Mouse (Mus musculus): ENCODE data around the gene Slc25a21. TPM values are rescaled to one million over a fixed set of nuclear protein-coding genes. Genes with fewer than 3 reads are reported as not detected.

Slc25a21 gene
- polyA plus RNA-seq, 1 experiment from 2014 or later: 0.27 TPM

DNA sequence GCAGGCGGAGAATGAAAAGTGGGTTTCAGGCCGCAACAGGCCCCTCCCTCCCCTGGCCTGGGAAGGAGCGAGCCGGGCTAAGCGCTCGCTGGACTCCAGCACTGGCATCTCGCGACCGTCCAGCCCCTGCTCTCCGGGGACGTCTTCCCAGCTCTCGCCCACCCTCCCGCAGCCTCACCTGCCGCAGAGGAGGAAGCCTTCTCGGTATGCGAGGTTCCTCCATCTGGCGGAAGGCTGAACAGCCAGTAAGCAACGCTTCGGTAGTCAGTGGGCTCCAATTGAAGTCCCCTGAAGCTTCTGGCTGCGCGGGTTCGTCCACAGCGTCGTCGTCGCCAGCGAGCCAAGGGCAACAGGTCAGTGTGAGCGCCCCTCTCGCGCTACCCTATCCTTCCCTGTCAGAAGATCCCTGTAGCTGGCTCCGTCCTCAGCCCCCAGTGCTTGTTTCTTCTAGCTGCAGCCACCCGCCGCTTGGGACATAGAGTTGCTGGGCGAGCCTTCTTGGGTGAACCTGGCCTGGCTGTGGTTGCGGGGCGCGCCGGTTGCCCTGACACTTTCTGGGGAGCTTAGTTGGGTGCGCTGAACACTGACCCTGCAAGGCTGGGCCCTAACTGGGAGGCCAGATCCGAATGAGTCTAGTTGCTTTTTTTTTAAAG is 505.7 kb downstream of the Slc25a21 start, which contains the start of gene Pax9:
Gene Pax9 (plus strand): TSS at position 341 of the 653 bp plus-strand sequence.
- Histone ChIP-seq H3K4me3 (replicated peaks) (no peak within 1 kb of the TSS), H3K27ac (no peak within 1 kb of the TSS), H3K27me3 (peaks cover 98% of the 10 kb centered on the region), H3K4me1 (replicated peaks) (peaks cover 20% of the 10 kb centered on the region), H3K9ac (replicated peaks) (no peak within 1 kb of the TSS), H3K9me3 (no peaks in the 10 kb centered on the region), H3K36me3 (no peaks in the 10 kb centered on the region), H3K4me2 (replicated peaks) (peak within 1 kb of the TSS; percentile 16; the same call in 1 of the 2 replicates)
- ATAC-seq: no peak
- WGBS: under 1% methylated on average over 40 of the region's 40 CpGs

- Histone ChIP-seq H3K4me2 (replicated peaks) (no peak overlapping the region), H3K36me3 (no peaks in the 10 kb centered on the region), H3K4me1 (replicated peaks) (peaks cover 15% of the 10 kb centered on the region), H3K4me3 (replicated peaks) (no peak overlapping the region), H3K9ac (replicated peaks) (no peak overlapping the region), H3K9me3 (no peaks in the 10 kb centered on the region), H3K27me3 (peaks cover 98% of the 10 kb centered on the region), H3K27ac (no peak overlapping the region)
- no peak for ATAC-seq
- 1% methylated on average over 12 of the region's 12 CpGs for WGBS
These were observed 506.3 kb downstream of the Slc25a21 start for GRCm38 (mm10) chr12:56691001-56691400.

DNA sequence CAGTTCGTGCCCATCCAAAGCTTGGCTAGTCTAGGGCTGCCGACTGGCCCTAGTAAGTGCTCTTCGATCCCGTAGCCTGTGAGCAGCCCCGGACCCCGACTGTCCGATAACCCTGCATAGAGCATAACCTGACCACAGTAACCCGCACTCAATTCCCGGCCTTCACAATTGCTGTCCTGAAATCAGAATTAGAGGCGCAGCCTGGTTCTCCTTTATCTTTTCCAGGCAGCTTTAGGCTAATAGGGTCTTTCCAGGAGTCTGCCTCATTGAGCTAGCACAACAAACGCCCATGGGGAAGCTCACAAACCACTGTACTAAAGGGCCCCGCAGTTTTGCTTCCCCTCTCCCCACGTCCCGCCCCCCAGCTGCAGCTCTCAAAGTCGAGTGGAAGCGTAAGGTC is 506.9 kb downstream of the Slc25a21 start:
- Histone ChIP-seq H3K4me2 (replicated peaks) (no peak overlapping the region), H3K9me3 (no peaks in the 10 kb centered on the region), H3K4me1 (replicated peaks) (peaks cover 8% of the 10 kb centered on the region), H3K27me3 (peaks cover 98% of the 10 kb centered on the region), H3K36me3 (no peaks in the 10 kb centered on the region), H3K9ac (replicated peaks) (no peak overlapping the region), H3K27ac (no peak overlapping the region), H3K4me3 (replicated peaks) (no peak overlapping the region)
- WGBS: 0% methylated on average over 16 of the region's 16 CpGs
- ATAC-seq: no peak

DNA sequence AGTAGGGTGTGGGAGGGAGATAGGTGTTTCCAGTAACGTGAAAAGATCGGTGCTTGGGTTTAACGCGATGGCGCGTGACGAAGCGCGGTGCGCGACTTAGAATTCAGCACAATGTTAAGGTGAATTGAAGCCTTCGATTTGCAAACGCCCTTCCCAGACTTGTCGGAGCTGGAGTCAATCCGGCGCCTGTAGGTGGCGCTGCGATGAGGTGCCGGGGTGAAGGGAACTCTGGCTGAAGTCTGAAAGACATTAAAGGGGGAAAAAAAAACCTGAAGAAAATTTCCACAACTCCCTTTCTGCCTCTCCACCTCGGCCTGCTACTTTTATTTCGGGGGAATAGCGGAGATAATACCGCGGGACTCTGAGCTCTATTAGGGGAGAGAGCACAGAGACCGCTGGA is 507.5 kb downstream of the Slc25a21 start:
- H3K27ac ChIP-seq: no peak overlapping the region
- ATAC-seq: no peak
- no peak overlapping the region for H3K4me2 ChIP-seq (replicated peaks)
- H3K9me3 ChIP-seq: no peaks in the 10 kb centered on the region
- H3K4me1 ChIP-seq (replicated peaks): peaks cover 6% of the 10 kb centered on the region; the same call in 1 of the 2 replicates
- H3K36me3 ChIP-seq: no peaks in the 10 kb centered on the region
- peaks cover 98% of the 10 kb centered on the region for H3K27me3 ChIP-seq
- H3K4me3 ChIP-seq (replicated peaks): no peak overlapping the region
- H3K9ac ChIP-seq (replicated peaks): no peak overlapping the region
- under 1% methylated on average over 25 of the region's 25 CpGs for WGBS

GRCm38 (mm10) chr12:56689331-56689730 is 507.9 kb downstream of the Slc25a21 start:
- Histone ChIP-seq H3K4me1 (replicated peaks) (peaks cover 6% of the 10 kb centered on the region; the same call in 1 of the 2 replicates), H3K9me3 (no peaks in the 10 kb centered on the region), H3K4me2 (replicated peaks) (no peak overlapping the region), H3K27me3 (peaks cover 98% of the 10 kb centered on the region), H3K36me3 (no peaks in the 10 kb centered on the region), H3K9ac (replicated peaks) (no peak overlapping the region), H3K4me3 (replicated peaks) (no peak overlapping the region), H3K27ac (no peak overlapping the region)
- 2% methylated on average over 10 of the region's 10 CpGs for WGBS
- ATAC-seq: no peak

GRCm38 (mm10) chr12:56688920-56689319 is 508.4 kb downstream of the Slc25a21 start:
- Histone ChIP-seq H3K4me1 (replicated peaks) (peaks cover 6% of the 10 kb centered on the region; the same call in 1 of the 2 replicates), H3K4me2 (replicated peaks) (no peak overlapping the region), H3K27me3 (peaks cover 98% of the 10 kb centered on the region), H3K36me3 (no peaks in the 10 kb centered on the region), H3K4me3 (replicated peaks) (no peak overlapping the region), H3K27ac (no peak overlapping the region), H3K9me3 (no peaks in the 10 kb centered on the region), H3K9ac (replicated peaks) (no peak overlapping the region)
- no peak for ATAC-seq
- WGBS: 2% methylated on average over 8 of the region's 8 CpGs

GRCm38 (mm10) chr12:56688482-56688840 is 508.8 kb downstream of the Slc25a21 start:
- peaks cover 98% of the 10 kb centered on the region for H3K27me3 ChIP-seq
- no peaks in the 10 kb centered on the region for H3K9me3 ChIP-seq
- H3K36me3 ChIP-seq: no peaks in the 10 kb centered on the region
- H3K9ac ChIP-seq (replicated peaks): no peak overlapping the region
- H3K4me3 ChIP-seq (replicated peaks): no peak overlapping the region
- no peak overlapping the region for H3K27ac ChIP-seq
- H3K4me2 ChIP-seq (replicated peaks): no peak overlapping the region
- ATAC-seq: no peak
- under 1% methylated on average over 10 of the region's 10 CpGs for WGBS
- H3K4me1 ChIP-seq (replicated peaks): peaks cover 6% of the 10 kb centered on the region; the same call in 1 of the 2 replicates

GRCm38 (mm10) chr12:56687640-56688481 is 509.4 kb downstream of the Slc25a21 start:
- WGBS: 3% methylated on average over 15 of the region's 15 CpGs

DNA sequence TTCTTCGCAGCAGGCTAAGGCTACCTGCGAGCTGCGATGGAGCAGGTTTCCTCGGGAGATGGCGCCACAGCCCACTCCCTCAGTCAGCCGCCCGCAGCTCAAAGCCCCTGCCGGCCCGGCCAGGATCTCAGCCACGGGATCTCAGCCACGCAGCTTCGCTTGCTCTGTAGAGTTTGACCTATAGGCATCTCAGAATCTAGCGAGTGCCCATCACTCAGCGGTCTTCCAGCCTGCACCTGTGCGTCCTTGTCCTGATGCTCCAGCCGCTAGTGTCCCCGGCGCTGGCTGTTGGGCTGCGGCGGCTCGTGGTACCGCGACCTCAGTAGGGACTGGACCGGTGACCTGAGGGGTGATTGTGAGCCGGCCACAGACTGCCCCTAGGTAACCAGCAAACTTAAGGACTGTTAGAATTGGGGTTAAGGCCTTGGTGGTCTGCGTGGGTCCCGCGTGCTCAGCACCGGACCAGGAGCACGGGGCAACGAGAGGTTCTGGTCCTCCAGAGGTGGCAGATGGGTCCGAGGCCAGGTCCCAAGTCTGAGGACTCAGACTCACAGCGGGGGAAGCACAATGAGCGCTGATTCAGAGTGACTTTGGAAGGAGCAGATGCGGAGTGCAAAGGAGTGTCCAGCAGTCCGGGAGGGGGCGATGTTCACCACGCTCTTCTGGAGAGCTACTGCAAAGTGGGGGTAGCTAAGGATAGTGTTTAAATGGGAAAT is 516.0 kb downstream of the Slc25a21 start:
- peak overlapping the region; percentile 46 for H3K9ac ChIP-seq (replicated peaks)
- no peak overlapping the region for H3K27ac ChIP-seq
- peaks cover 8% of the 10 kb centered on the region for H3K4me1 ChIP-seq (replicated peaks)
- peaks cover 86% of the 10 kb centered on the region for H3K27me3 ChIP-seq
- H3K4me2 ChIP-seq (replicated peaks): peak overlapping the region; percentile 66
- peak; percentile 80 for ATAC-seq
- H3K36me3 ChIP-seq: no peaks in the 10 kb centered on the region
- WGBS: 1% methylated on average over 38 of the region's 38 CpGs
- peak overlapping the region; percentile 36 for H3K4me3 ChIP-seq (replicated peaks)
- no peaks in the 10 kb centered on the region for H3K9me3 ChIP-seq

More at GRCm38 (mm10) chr12:56687640-56688481, 509.4 kb downstream of the Slc25a21 start:
- Histone ChIP-seq H3K9ac (replicated peaks) (no peak overlapping the region), H3K27me3 (peaks cover 98% of the 10 kb centered on the region), H3K4me2 (replicated peaks) (no peak overlapping the region), H3K4me3 (replicated peaks) (no peak overlapping the region), H3K4me1 (replicated peaks) (peaks cover 6% of the 10 kb centered on the region; the same call in 1 of the 2 replicates), H3K9me3 (no peaks in the 10 kb centered on the region), H3K36me3 (no peaks in the 10 kb centered on the region), H3K27ac (no peak overlapping the region)
- ATAC-seq: no peak

- WGBS: 72% methylated on average over 7 of the region's 7 CpGs
- no peak overlapping the region for H3K4me2 ChIP-seq (replicated peaks)
- no peak for ATAC-seq
- no peaks in the 10 kb centered on the region for H3K9me3 ChIP-seq
- H3K4me1 ChIP-seq (replicated peaks): peaks cover 8% of the 10 kb centered on the region
- H3K27me3 ChIP-seq: peaks cover 54% of the 10 kb centered on the region
- no peak overlapping the region for H3K4me3 ChIP-seq (replicated peaks)
- no peak overlapping the region for H3K9ac ChIP-seq (replicated peaks)
- no peaks in the 10 kb centered on the region for H3K36me3 ChIP-seq
- no peak overlapping the region for H3K27ac ChIP-seq
These were observed 519.7 kb downstream of the Slc25a21 start for GRCm38 (mm10) chr12:56677620-56678019.

GRCm38 (mm10) chr12:56674726-56675125 is 522.5 kb downstream of the Slc25a21 start:
- Histone ChIP-seq H3K9me3 (no peaks in the 10 kb centered on the region), H3K27ac (no peak overlapping the region), H3K4me1 (replicated peaks) (no peaks in the 10 kb centered on the region), H3K4me2 (replicated peaks) (no peak overlapping the region), H3K36me3 (no peaks in the 10 kb centered on the region), H3K27me3 (peaks cover 29% of the 10 kb centered on the region), H3K4me3 (replicated peaks) (no peak overlapping the region), H3K9ac (replicated peaks) (no peak overlapping the region)
- ATAC-seq: no peak
- 32% methylated on average over 3 of the region's 3 CpGs for WGBS

GRCm38 (mm10) chr12:56670795-56671194 is 526.5 kb downstream of the Slc25a21 start:
- H3K27me3 ChIP-seq: peaks cover 8% of the 10 kb centered on the region; the same call in 1 of the 2 replicates
- no peaks in the 10 kb centered on the region for H3K4me1 ChIP-seq (replicated peaks)
- H3K9me3 ChIP-seq: no peaks in the 10 kb centered on the region
- H3K27ac ChIP-seq: no peak overlapping the region
- H3K4me3 ChIP-seq (replicated peaks): no peak overlapping the region
- no peak overlapping the region for H3K4me2 ChIP-seq (replicated peaks)
- ATAC-seq: no peak
- 93% methylated on average over 9 of the region's 9 CpGs for WGBS
- no peaks in the 10 kb centered on the region for H3K36me3 ChIP-seq
- no peak overlapping the region for H3K9ac ChIP-seq (replicated peaks)
